Mouse (Mus musculus) cortical plate, adult 2 months (tissue): Measurements from ENCODE around the gene BC035947.

Source experiments
- CTCF ChIP-seq: fragments of 200-500 bp; IDR thresholded peaks from 2 replicates; pipeline ENCODE4 v1.5.1; 2011; ENCODE audit warnings: mild to moderate bottlenecking, control low read depth, low read length; ENCODE audit not compliant: insufficient read depth; ENCODE audit errors: extremely low read depth
- POLR2A ChIP-seq: fragments of 200-500 bp; IDR thresholded peaks from 2 replicates; pipeline ENCODE4 v1.6.1; 2011; ENCODE audit warnings: mild to moderate bottlenecking, low read length, control low read depth; ENCODE audit not compliant: insufficient read depth; ENCODE audit errors: extremely low read depth

- no peak for TF ChIP-seq POLR2A
- no peak for TF ChIP-seq CTCF
Observed at GRCm38 (mm10) chr1:78502527-78502926, 9.4 kb downstream of the BC035947 start.
